Mouse (Mus musculus) neural tube, embryonic 15.5 days (tissue): ENCODE results near the gene Ebi3. TPM values are rescaled to one million over a fixed set of nuclear protein-coding genes. Genes with fewer than 3 reads are reported as not detected.

ENCODE experiments used
- ATAC-seq: fragments of 200-750 bp; cut with Nextera tagmentation; 2 replicates; pipeline ENCODE4 v1.8.0; 2017; ENCODE audit warnings: mild to moderate bottlenecking, moderate TSS enrichment, moderate library complexity; ENCODE audit not compliant: low FRiP score
- H3K27ac ChIP-seq: fragments of 300-500 bp; sonication (generic); replicated peaks from 2 replicates; pipeline ENCODE4 v1.5.1; 2015; ENCODE audit warnings: mild to moderate bottlenecking, inconsistent platforms
- H3K27me3 ChIP-seq: fragments of 300-500 bp; sonication (generic); replicated peaks from 2 replicates; pipeline ENCODE4 v1.6.1; 2015; ENCODE audit warnings: inconsistent platforms
- H3K36me3 ChIP-seq: fragments of 300-500 bp; sonication (generic); 2 replicates; pipeline ENCODE4 v1.6.1; 2015; ENCODE audit warnings: inconsistent platforms
- H3K4me1 ChIP-seq: fragments of 300-500 bp; sonication (generic); 2 replicates; pipeline ENCODE4 v1.6.1; 2015; ENCODE audit warnings: inconsistent platforms
- H3K4me2 ChIP-seq: fragments of 300-500 bp; sonication (generic); 2 replicates; pipeline ENCODE4 v1.6.1; 2015; ENCODE audit warnings: inconsistent platforms, mild to moderate bottlenecking, moderate library complexity
- H3K4me3 ChIP-seq: fragments of 300-500 bp; sonication (generic); replicated peaks from 2 replicates; pipeline ENCODE4 v1.5.1; 2015; ENCODE audit warnings: mild to moderate bottlenecking, inconsistent platforms
- H3K9ac ChIP-seq: fragments of 300-500 bp; sonication (generic); replicated peaks from 2 replicates; pipeline ENCODE4 v1.6.1; 2015; ENCODE audit warnings: mild to moderate bottlenecking, inconsistent platforms
- H3K9me3 ChIP-seq: fragments of 300-500 bp; sonication (generic); replicated peaks from 2 replicates; pipeline ENCODE4 v1.6.1; 2016; ENCODE audit warnings: inconsistent platforms
- WGBS: fragments of 180-500 bp; shearing (Covaris S2); methylation state at CpG from one replicate; pipeline ENCODE4 v1.1.7; 2015; ENCODE audit warnings: mixed read lengths; 5-methylcytosine and 5-hydroxymethylcytosine counted together
- polyA plus RNA-seq: library from polyadenylated mRNA; unstranded; fragments of >200 nt; fragmentation: Nextera tagmentation; extraction: Ambion mirVana; gene quantifications from 2 replicates; pipeline ENCODE4 v1.2.1, GENCODE M21; 2015

The Ebi3 gene
- polyA plus RNA-seq, 1 experiment from 2014 or later = 9.0 TPM

GRCm38 (mm10) chr17:55971453-55971852 is 19.0 kb downstream of the Ebi3 start:
- H3K9ac ChIP-seq = peak overlapping the region; percentile 65
- H3K36me3 ChIP-seq = peaks cover 31% of the 10 kb centered on the region
- ATAC-seq = no peak
- peaks cover 51% of the 10 kb centered on the region for H3K4me1 ChIP-seq
- no peaks in the 10 kb centered on the region for H3K27me3 ChIP-seq
- no peaks in the 10 kb centered on the region for H3K9me3 ChIP-seq
- H3K4me2 ChIP-seq = peak overlapping the region; percentile 90
- peak overlapping the region; percentile 51 for H3K4me3 ChIP-seq
- 26% methylated on average over 22 of the region's 22 CpGs for WGBS
- H3K27ac ChIP-seq = 0 out of 2 replicates have a peak overlapping the region, but pooled peaks have one; percentile 85

- WGBS = 14% methylated on average over 13 of the region's 13 CpGs
- no peak overlapping the region for H3K9ac ChIP-seq
- ATAC-seq = peak; percentile 46
Observed at GRCm38 (mm10) chr17:55976255-55976862, 23.9 kb downstream of the Ebi3 start.

GRCm38 (mm10) chr17:55977301-55977700 is 24.9 kb downstream of the Ebi3 start:
- H3K36me3 ChIP-seq = peaks cover 16% of the 10 kb centered on the region; the same call in 1 of the 2 replicates
- WGBS = 44% methylated on average over 3 of the region's 3 CpGs
- H3K4me3 ChIP-seq = no peak overlapping the region
- no peak overlapping the region for H3K9ac ChIP-seq
- H3K4me1 ChIP-seq = peaks cover 19% of the 10 kb centered on the region
- no peak overlapping the region for H3K4me2 ChIP-seq
- H3K9me3 ChIP-seq = no peaks in the 10 kb centered on the region
- no peak for ATAC-seq
- peak overlapping the region; percentile 10; the same call in 1 of the 2 replicates for H3K27ac ChIP-seq
- no peaks in the 10 kb centered on the region for H3K27me3 ChIP-seq

More at GRCm38 (mm10) chr17:55976255-55976862, 23.9 kb downstream of the Ebi3 start:
- peak overlapping the region; percentile 58 for H3K27ac ChIP-seq
- H3K4me1 ChIP-seq = peaks cover 28% of the 10 kb centered on the region
- H3K4me3 ChIP-seq = no peak overlapping the region
- H3K4me2 ChIP-seq = peak overlapping the region; percentile 4; the same call in 1 of the 2 replicates
- H3K27me3 ChIP-seq = no peaks in the 10 kb centered on the region
- peaks cover 16% of the 10 kb centered on the region; the same call in 1 of the 2 replicates for H3K36me3 ChIP-seq
- H3K9me3 ChIP-seq = no peaks in the 10 kb centered on the region

- peak within 1 kb of the TSS; percentile 75 for H3K27ac ChIP-seq
- 9% methylated on average over 30 of the region's 35 CpGs for WGBS
- H3K4me1 ChIP-seq = peaks cover 15% of the 10 kb centered on the region
- H3K4me3 ChIP-seq = peak within 1 kb of the TSS; percentile 70
- no peaks in the 10 kb centered on the region for H3K9me3 ChIP-seq
- peaks cover 19% of the 10 kb centered on the region; the same call in 1 of the 2 replicates for H3K36me3 ChIP-seq
- peak within 1 kb of the TSS; percentile 64 for H3K9ac ChIP-seq
- peak within 1 kb of the TSS; percentile 65 for H3K4me2 ChIP-seq
- H3K27me3 ChIP-seq = no peaks in the 10 kb centered on the region
- ATAC-seq = peak; percentile 91
Observed at GRCm38 (mm10) chr17:55986030-55986961, 33.9 kb downstream of the Ebi3 start, which contains the start of gene Fsd1. Gene Fsd1, plus strand, starts transcription at chr17:55986509.

- H3K4me1 ChIP-seq = peaks cover 15% of the 10 kb centered on the region
- H3K9ac ChIP-seq = no peak overlapping the region
- H3K27ac ChIP-seq = no peak overlapping the region
- no peaks in the 10 kb centered on the region for H3K27me3 ChIP-seq
- H3K36me3 ChIP-seq = peaks cover 55% of the 10 kb centered on the region
- no peaks in the 10 kb centered on the region for H3K9me3 ChIP-seq
- no peak overlapping the region for H3K4me3 ChIP-seq
- WGBS = 88% methylated on average over 8 of the region's 8 CpGs
- no peak for ATAC-seq
- H3K4me2 ChIP-seq = no peak overlapping the region
Observed at GRCm38 (mm10) chr17:55990278-55990898, 37.9 kb downstream of the Ebi3 start.

- H3K9ac ChIP-seq = no peak overlapping the region
- peaks cover 16% of the 10 kb centered on the region for H3K27me3 ChIP-seq
- no peak overlapping the region for H3K27ac ChIP-seq
- peaks cover 52% of the 10 kb centered on the region for H3K36me3 ChIP-seq
- WGBS = 87% methylated on average over 15 of the region's 15 CpGs
- H3K4me2 ChIP-seq = no peak overlapping the region
- no peaks in the 10 kb centered on the region for H3K9me3 ChIP-seq
- H3K4me1 ChIP-seq = no peaks in the 10 kb centered on the region
- ATAC-seq = no peak
- H3K4me3 ChIP-seq = no peak overlapping the region
Observed at GRCm38 (mm10) chr17:55996007-55996406, 43.6 kb downstream of the Ebi3 start.

GRCm38 (mm10) chr17:55999794-56000499 is 47.5 kb downstream of the Ebi3 start:
- ATAC-seq = 0 out of 2 replicates have a peak, but pooled peaks have one; percentile 3
- 10% methylated on average over 30 of the region's 30 CpGs for WGBS
- Histone ChIP-seq H3K4me2 (peak overlapping the region; percentile 26; the same call in 1 of the 2 replicates), H3K9me3 (no peaks in the 10 kb centered on the region), H3K4me3 (no peak overlapping the region), H3K9ac (no peak overlapping the region), H3K27me3 (peaks cover 21% of the 10 kb centered on the region), H3K36me3 (peaks cover 20% of the 10 kb centered on the region), H3K27ac (no peak overlapping the region), H3K4me1 (no peaks in the 10 kb centered on the region)

GRCm38 (mm10) chr17:56003000-56003399 is 50.6 kb downstream of the Ebi3 start:
- Histone ChIP-seq H3K4me3 (no peak overlapping the region), H3K36me3 (no peaks in the 10 kb centered on the region), H3K27ac (no peak overlapping the region), H3K4me2 (no peak overlapping the region), H3K4me1 (peaks cover 7% of the 10 kb centered on the region), H3K9ac (no peak overlapping the region), H3K9me3 (no peaks in the 10 kb centered on the region), H3K27me3 (peaks cover 21% of the 10 kb centered on the region)
- ATAC-seq = no peak
- WGBS = 92% methylated on average over 3 of the region's 3 CpGs

GRCm38 (mm10) chr17:56005415-56006061 is 53.1 kb downstream of the Ebi3 start, which contains the start of the genes Stap2 and Mpnd:
Gene Stap2, minus strand, starts transcription at chr17:56005584.
Gene Mpnd, plus strand, starts transcription at chr17:56005711.
- WGBS = 57% methylated on average over 13 of the region's 13 CpGs

More at GRCm38 (mm10) chr17:56005415-56006061, 53.1 kb downstream of the Ebi3 start, which contains the start of the genes Stap2 and Mpnd:
- no peak within 1 kb of the TSS for H3K9ac ChIP-seq
- H3K27me3 ChIP-seq = peaks cover 9% of the 10 kb centered on the region; the same call in 1 of the 2 replicates
- H3K27ac ChIP-seq = no peak within 1 kb of the TSS
- peaks cover 20% of the 10 kb centered on the region for H3K4me1 ChIP-seq
- no peak for ATAC-seq
- peak within 1 kb of the TSS; percentile 2; the same call in 1 of the 2 replicates for H3K4me2 ChIP-seq
- no peaks in the 10 kb centered on the region for H3K36me3 ChIP-seq
- H3K4me3 ChIP-seq = no peak within 1 kb of the TSS
- no peaks in the 10 kb centered on the region for H3K9me3 ChIP-seq
